Mouse (Mus musculus): ENCODE results near the gene Hoxa9. TPM values are rescaled to one million over a fixed set of nuclear protein-coding genes. Genes with fewer than 3 reads are reported as not detected.

The Hoxa9 gene
- total RNA-seq, 1 experiment from 2014 or later, result 0.61 TPM

DNA sequence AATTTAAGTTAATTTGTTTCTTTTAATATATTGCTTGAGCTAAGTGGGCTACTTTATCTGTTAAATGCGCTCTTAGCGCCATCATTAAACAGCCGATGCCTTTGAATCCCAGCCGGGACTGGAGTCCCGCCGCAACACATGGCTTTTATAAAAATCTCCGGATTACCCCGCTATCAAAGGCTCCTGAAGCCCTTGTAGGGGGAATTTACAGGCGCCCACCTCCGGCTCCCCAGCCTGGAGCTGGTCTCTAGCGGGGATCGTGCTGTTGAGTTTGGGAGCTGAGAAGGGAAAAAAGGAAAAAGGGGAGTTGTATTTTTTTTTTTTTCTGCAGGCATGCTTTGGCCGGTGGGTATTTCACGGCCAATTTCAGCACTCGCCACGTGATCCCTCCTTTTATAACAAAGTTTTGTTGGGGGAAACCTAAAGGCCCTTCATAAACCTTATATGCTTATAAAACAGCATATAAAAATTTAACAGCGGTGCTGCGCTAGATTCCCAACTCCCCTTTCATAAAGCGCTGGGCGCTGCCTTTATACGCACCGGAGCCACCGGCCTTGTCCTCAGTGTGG is 13.7 kb upstream of the Hoxa9 start:
- DNase-seq, result no peak

DNA sequence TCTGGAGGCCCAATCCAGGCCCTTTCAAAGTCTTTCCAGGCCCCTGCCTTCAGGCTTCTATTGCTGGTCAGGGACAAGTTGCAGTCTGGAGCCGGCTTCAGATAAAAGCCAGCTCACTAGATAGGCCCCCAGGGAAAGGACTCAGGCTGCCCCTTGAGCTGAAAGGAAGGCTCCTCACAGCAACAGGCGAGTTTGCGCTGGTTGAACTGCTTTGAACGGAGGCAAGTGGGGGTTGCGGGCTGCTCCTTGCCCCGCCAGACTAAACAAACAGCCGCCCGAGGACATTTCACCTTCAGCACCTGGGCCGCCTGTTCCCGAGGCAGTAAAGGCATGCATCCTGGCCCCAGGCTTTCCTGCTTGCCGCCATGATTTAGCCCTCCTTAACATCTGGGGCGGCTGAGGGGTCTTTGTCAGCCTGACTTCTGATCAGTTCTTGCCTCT is 12.8 kb upstream of the Hoxa9 start:
- no peak for DNase-seq

DNA sequence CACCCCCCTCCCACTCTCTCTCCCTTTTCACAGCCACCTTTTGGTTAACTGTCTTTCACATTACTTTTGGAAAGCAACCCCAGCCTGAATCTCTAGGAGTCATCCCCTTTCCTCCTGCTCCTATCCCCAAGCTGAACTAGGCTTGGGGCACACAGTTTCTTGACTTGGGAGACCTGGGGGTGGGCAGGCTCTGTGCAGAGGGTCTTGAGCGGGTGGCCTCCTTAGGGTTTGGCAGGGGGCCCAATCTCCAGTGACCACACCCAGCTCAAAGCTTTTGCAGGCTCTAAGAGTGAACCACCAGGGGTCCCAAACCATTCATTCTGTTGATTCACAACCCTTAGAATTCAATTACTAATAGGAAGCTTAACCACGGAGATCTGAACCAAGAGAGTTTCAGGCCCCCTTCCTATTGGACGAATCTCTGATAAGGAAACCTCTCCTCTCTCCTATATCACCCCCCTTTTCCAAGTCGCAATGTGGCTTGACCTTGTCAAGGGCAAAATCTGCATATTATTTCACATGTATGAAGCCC is 12.0 kb upstream of the Hoxa9 start:
- no peak for DNase-seq

DNA sequence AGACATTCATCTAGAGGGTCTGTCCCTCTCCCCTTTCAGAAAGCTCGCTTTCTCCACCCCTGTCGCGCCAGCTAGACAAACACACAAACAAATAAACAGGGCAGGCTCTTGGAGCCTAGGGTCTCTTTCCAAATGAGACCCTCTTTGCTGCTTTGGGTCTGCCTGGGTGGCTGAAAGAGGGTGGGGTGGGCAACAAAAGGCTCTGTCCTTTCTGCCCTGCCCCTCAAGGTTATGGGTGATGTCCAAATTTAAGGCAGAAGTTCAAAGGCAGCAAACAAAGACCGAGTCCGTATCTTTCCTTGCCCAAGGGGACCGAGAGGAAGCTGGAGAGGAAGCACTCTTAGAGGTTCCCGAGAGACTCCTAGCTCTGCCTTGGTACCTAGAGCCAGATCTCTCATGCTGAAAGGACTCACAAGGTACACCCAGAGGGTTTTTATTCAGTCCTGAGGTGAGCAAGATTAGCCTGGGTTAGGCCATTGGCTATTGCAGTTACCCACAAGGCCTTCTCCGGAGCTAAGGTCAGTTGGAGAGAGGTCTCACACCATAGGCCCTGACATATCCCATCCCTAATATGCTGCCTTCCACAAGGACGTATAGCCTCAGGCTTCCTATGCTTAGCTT is 10.2 kb upstream of the Hoxa9 start:
- no peak for DNase-seq

DNA sequence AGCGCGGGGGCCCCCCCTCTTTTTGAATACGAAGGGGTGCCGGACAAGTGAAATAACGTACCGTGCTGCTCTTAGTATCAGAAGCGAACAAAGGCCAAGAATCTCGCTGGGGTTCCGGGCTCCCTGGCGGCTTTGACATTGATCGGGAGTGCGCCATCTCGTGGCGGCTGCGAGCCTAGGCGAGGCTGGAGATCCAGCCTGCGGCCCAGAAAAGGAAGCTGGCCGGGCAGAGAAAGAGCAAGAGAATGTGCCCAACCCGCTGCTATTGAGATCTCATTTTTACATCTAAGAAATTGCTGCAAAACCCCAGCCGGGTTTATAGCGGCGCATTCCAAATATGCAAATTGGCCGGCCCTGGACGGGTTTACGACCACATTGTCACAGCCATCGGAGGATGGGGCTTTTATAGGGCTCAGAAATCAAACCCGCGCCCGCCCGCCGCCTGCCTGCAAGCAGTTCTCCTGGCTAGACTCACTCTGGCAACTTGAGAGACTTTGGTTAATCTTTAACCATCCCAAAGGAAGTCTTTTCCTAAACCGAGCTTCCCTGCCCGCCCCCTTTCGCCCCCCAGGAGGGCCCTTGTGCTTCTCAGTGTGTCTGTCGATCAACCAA is 9.6 kb upstream of the Hoxa9 start, which contains the start of gene Hoxa10:
Hoxa10 (minus strand) TSS at position 466 of the 612 bp plus-strand sequence.
- DNase-seq, result peak; percentile 79

DNA sequence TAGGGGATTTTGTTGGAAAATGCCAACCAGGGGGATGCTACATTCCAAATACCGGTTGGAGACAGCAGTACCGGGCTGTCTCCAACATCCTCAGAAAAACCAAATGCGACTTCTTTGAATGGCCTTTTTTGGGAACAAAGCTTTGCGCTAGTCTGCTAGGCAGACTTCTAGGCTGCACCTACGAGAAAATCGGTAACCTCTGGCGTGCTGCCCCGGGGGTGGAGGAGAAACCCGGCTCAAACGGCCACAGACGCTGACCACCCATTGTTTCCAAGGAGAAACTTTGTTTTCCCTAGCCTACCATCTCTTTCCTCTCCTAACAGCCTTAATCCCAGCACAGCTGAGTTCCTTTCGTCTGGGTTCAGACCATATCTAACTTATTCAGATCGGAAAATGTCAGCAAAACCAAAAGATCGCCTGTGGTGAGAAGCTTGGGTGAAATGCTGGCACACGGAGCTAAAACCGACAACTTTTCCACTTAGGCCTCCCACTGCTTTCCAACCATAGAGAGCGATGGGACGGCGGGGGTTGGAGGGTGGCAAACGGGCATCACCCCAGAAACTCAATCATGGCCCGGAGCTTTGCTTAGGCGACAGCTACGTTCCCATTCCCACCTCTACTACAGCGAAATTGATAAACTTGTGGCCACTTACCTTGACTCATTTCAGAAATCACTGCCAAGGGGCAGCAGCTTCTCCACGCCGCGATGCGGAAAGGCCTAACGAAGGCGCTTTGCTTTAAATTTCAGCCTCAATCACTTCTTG is 8.9 kb upstream of the Hoxa9 start:
- DNase-seq, result no peak

DNA sequence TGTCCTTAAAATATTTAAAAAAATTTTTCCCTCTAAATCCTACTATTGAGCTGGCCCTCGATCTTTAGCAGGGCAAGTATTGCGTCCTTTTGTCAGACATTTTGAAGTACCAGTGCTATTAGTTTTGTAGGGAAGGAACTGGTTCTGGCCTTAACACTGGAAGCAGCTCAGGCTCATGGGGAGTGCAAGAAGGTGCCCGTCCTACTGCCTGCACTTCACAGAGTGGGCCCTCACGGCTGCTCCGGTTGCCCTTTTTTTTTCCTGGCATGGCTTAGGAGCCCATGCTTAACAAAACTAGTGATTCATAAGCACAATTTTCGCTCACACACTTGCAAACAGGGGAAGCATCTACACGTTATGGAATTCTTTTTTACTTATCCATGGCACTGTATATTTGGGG is 8.1 kb upstream of the Hoxa9 start:
- no peak for DNase-seq

DNA sequence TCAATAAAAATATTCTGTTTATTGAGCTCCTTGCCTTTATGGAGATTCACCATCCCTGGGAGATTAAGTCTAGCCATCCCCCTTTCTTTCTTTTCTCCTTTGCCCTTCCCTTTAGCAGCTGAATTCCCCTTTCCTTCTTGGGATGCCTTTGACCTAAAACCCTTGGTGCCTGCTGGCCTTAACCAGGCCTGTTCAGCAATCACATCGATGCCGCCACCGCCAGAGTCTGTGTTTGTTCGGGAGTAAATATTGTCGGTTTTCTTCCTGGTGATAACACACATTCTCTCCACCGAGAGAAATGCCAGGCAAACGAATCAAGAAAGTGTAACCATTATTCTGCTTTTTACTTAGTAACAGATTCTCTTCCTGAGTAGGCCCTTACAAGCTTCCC is 7.3 kb upstream of the Hoxa9 start:
- DNase-seq, result no peak

DNA sequence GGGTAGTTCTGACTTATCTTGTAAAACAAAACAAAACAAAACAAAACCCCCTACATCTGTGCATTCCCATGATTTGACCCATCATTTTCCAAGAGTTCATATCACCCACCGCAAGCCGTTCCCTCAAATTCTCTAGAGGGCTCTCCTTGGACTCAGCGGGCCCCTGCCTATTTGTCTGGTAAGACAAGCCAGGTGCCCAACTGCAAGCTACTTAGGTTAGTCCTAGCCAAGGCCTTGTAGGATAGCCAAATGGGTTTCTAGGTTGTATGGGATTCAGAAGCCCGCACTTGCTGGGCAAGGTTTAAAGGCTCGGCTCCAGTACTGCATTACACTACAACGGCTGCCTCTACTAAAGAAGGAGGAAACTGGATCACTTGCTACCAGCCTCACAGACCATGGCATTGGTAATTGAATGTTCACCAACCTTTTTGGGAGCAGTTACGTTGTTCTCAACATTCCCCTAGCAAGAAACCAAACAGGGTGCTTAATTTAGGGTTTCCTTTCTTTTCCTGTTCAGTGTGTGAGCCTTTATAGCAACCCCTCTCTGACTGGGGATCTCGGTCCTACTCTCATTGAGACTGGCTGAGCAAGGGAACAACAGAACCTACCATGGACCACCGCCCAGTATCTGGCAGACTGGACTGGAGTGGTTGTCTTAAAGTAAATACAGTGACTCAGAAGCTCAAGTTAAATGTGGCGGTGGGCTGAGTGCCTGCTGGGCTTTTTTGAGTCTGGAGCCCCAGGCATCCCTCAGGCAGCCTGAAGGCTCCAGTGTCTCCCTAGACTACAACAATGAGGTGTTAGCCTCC is 6.7 kb upstream of the Hoxa9 start:
- DNase-seq, result no peak

DNA sequence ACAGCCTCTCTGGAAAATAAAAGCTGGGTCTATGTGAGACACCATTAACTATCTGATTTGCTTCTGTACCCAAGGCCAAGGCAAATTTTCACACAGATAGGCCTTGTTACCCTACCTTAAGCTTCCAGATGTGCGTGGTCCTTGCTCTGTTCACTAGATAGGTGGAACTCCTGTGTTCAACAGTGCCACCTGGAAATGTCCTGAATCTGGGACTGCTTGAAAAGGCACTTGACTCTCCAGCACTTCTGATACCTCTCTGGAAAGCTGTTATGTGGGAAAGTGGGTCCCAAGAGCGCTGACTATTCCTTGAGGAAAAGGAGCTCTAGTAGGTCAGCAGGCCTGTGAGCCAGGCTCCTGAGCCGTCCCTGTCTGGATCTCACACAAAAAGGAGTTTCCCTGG is 5.9 kb upstream of the Hoxa9 start:
- DNase-seq, result no peak

DNA sequence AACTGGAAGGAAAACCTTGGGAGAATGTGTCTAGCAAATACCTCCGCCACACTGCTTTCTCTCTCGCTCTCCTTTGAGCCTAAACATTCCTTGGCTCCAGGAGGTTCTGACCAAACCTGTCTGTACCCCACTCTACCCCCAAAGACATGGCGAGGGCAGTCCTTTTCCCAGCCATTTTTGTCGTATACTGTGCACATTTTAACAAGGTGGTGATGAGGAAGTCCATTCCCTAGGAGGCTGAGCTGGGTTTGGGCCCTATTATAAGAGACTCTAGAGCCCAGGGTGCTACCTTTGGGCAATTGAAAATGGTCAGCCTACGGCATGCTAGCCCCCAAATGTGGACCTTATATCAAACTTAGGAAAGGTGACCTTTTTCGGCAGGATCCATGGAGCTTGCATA is 5.0 kb upstream of the Hoxa9 start:
- DNase-seq, result no peak

DNA sequence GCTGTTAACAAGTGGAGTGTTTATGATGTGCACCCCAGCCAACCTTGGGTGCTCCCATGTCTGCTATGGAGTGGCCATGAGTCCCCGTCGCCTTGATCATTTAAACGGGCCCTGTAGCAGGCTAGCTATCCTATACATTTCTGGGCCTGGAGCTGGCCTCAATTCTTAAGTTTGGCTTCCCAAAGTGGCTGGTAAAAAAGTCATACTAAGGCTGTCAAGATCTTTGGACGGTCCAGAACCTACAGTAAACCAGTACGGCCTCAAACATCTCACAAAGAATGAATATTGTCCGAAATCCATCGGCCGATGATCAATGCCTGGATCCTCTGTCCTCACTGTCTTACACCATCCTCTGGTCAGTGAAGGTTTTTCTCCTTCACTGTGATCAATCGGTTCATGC is 4.4 kb upstream of the Hoxa9 start:
- DNase-seq, result no peak

DNA sequence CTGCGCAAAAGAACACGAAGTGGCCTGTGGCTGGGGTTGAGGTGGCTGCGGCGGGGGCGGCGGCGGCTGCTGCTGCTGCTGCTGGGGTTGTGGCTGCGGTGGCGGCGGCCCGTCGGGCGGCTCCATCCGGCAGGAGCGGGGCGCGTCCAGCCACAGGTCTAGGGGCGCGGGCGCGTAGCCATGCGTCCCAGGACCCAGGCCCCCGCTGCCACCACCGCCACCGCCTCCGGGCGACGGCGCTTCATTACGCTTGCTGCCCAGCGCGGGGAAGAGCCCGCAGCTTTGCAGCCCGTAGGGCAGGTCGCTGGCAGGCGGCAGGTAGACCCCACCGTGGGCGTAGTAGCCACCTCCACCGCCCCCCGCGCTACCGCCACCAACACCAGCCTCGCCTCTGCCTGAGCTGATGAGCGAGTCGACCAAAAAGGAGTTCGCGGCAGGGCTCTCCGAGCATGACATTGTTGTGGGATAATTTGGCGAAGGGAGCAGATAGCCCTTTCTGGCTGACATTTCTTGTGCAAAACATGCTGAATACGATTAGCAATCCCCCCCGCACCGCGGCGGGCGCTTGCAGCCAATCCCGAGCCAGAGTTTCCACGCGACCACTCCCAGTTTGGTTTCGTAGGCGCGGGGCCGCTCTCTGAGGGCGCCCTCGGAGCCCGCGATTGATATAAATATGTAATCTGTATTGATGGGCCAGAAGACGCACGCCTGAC is 3.7 kb upstream of the Hoxa9 start:
- no peak for DNase-seq

DNA sequence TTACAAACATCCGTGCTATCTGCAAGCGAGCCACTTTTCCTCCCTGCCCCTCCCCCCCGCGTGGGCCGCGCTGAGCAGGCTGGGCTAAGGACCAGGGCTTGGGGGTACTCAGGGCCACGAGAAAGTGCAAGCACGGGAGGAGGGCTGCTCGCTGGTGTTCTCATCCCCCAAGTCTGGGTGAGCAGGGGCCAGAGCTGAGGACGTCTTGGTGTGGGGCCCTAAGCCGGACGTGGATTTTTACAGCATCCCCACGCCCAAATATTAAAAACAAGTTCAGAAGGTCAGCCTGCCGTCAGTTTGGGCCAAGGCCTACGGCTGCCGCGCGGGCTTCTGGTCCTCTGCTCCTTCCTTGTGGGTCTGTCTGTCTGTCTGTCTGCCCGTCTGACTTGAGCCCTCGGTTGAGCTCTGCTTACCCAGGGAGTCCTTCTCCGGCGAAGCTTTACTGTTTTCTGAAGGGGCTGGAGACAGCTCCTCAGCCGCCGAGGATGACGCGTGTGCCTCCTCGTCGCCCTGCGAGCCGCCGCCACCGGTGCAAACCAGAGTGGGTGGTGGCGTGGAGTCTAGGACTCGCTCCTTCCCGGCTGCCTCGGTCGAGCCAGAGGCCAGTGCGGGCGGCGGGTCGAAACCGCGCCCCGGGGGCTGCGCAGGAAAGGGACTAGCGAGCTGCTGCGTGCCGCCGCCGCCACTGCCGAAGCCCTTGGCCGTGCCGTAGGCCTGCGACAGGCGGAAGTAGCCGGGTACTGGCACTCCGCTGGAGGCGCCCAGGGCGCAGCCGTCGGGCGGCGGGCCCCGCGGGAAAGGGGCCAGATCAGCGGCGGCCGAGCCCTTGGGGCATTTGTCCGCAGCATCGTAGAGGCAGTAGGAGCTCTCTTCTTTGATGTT is 2.9 kb upstream of the Hoxa9 start:
- DNase-seq, result no peak

DNA sequence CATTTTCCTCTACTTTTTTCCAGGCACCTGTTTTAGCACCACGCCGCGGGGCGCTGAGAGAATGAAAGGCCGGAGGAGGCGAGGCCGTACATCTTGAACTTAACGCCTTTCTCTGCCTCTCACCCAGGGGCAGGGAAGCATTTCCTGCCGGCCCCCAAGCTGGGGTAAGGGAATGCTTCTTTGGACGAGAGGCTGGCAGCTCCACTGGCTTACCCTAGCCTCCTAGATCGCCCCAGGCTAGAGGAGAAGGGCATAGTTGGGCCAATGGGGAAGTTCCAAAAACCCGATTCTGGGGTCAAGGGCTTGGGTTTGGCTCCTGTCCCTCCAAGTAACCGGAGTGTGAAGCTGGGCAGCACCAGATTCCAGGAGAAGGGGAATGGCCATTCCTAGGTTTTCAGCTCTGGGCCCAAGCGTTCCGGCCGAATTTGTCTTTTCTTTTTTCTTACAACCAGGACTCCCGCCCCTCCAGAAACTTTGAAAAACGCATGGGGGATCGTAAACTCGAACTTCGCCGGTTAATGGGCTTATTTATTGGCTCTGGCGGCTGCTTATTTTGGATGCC is 2.2 kb upstream of the Hoxa9 start:
- DNase-seq, result no peak

DNA sequence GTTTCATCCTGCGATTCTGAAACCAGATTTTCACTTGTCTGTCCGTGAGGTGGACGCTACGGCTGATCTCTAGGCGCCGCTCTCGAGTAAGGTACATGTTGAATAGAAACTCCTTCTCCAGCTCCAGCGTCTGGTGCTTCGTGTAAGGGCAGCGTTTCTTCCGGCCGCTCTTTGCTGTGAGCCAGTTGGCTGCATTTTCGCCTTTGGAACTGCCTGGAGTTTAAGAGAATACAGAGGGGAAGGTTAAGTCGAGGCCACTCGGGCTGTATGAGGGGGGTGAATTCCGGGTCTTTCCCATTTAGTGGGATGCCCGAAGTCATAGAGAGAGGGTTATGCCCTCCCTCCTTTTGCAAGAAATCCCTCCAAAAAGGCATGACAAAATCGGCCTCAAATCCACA is 1.7 kb upstream of the Hoxa9 start:
- no peak for DNase-seq

DNA sequence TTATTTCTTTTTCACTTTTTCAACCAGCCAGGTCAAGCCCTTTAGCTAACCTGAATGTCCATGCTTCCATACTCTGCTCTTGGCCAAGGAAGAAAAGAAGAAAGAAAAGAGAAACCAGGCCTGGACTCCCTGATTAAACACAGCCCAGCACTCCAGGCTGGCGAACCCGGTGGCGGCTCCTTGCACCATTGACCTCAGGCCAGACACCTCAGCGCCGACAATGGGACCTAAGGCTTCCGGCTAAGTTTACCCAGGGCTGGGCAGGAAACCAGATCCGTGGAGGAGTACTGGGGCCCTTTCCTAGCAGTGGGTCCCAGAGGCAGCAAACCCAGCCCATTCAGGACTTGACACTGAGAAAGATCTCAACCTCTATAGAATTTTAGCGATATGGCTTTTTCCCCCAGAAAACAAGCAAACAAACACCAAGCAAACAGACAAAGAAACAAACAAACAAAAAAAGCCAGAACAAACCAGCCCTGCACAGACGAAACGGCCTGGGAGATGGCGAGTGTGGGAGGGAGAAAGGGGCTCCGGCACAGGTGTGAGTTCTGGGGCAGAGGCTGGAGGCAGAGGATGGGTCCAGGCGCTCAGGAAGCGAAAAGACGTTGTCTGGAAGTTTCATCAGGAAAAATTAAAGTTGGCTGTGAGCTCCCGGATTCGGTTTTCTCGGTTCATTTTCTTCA is 1.1 kb upstream of the Hoxa9 start:
- DNase-seq, result no peak

DNA sequence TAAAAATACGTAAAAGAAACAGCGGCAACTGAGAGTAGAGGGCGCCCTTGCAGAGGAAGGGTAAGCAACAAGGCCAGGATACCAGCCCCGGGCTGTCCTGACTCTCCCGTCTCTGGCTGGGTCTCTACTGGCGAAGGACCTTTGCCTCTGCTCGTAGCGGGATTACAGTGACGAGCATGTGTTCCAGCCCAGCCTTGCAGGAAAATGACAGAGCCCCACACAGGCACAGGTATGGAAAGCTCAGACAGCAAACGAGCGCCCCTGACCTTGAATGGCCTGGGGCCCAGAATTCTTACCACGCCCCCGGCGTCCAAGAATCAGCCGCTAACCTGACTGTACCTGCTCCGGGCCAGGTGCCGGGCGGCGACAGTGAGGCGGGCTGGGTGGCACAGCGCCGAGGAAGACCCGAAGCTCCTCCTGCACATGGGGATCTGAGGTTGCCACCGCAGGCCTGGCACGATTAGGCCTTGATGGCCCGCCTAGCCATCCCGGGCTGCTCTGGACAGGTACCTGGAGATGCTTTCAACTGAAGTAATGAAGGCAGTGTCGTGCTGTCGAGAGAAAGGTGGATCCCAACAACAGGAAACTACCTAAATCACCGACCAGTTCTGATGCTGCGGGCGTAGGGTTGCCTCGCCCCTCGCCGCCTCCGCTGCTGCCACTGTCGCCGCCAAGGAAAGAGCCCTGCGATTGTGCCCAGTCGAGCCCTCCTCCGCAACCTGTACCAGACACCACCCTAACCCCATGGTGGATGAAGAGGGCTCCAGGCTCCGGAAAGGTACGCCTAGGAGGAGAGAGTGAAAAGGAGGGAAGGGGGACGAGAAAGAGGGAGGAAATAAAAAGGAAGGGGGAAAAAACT is 1.1 kb downstream of the Hoxa9 start:
- DNase-seq, result no peak

Measured in adrenal gland, postnatal 25 days (tissue).